Mouse (Mus musculus) heart, adult 9 months (tissue): ENCODE measurements at regions not wholly inside any gene's neighbourhood (a gene's known extent, or its start where the extent isn't known, plus 50 kb on each side); places are given as distances from the start of the nearest gene placed in this dataset.

ENCODE experiments used
- DNase-seq, 2 experiments: peaks; one replicate each; pipeline ENCODE4 v3.0.0; 2022; ENCODE audit warnings: low spot score in 2 of 2

GRCm38 (mm10) chr3:132017485-132018261, 67.4 kb upstream of the Dkk2 start:
- DNase-seq = no peak

- DNase-seq = no peak
Measured at GRCm38 (mm10) chr3:132018505-132018904, 66.6 kb upstream of the Dkk2 start.

GRCm38 (mm10) chr3:132022032-132022431, 63.1 kb upstream of the Dkk2 start:
- no peak for DNase-seq

- DNase-seq = no peak
Measured at GRCm38 (mm10) chr3:132023342-132023741, 61.8 kb upstream of the Dkk2 start.

- no peak for DNase-seq
Measured at GRCm38 (mm10) chr3:132029112-132029511, 56.0 kb upstream of the Dkk2 start.

GRCm38 (mm10) chr3:132033078-132033713, 51.9 kb upstream of the Dkk2 start:
- DNase-seq = no peak

- DNase-seq = no peak
Measured at GRCm38 (mm10) chr3:132035176-132035575, 49.9 kb upstream of the Dkk2 start.
